Mouse (Mus musculus) limb, embryonic 11.5 days (tissue): ENCODE data around the gene Slc38a4. TPM values are rescaled to one million over a fixed set of nuclear protein-coding genes. Genes with fewer than 3 reads are reported as not detected.

Source experiments
- ATAC-seq: fragments of 200-750 bp; cut with Nextera tagmentation; 2 replicates; pipeline ENCODE4 v1.8.0; 2017; ENCODE audit warnings: low read depth; ENCODE audit not compliant: insufficient number of reproducible peaks, low FRiP score, low TSS enrichment
- DNase-seq: peaks from one replicate; pipeline ENCODE4 v3.0.0-alpha.2; 2015; ENCODE audit warnings: low spot score
- H3K27ac ChIP-seq: fragments of 300-500 bp; sonication (generic); replicated peaks from 2 replicates; pipeline ENCODE4 v1.5.1; 2014; ENCODE audit warnings: low read depth, mild to moderate bottlenecking, low read length
- H3K27me3 ChIP-seq: fragments of 300-500 bp; sonication (generic); 2 replicates; pipeline ENCODE4 v1.6.1; 2014; ENCODE audit warnings: mild to moderate bottlenecking, low read length, mixed read lengths; ENCODE audit not compliant: control insufficient read depth, insufficient read depth
- H3K36me3 ChIP-seq: fragments of 300-500 bp; sonication (generic); 2 replicates; pipeline ENCODE4 v1.6.1; 2014; ENCODE audit warnings: mild to moderate bottlenecking, low read length, moderate library complexity, mixed read lengths; ENCODE audit not compliant: control insufficient read depth, insufficient read depth
- H3K4me1 ChIP-seq: fragments of 300-500 bp; sonication (generic); 2 replicates; pipeline ENCODE4 v1.6.1; 2014; ENCODE audit warnings: low read length, mixed read lengths; ENCODE audit not compliant: control insufficient read depth, insufficient read depth
- H3K4me2 ChIP-seq: fragments of 300-500 bp; sonication (generic); 2 replicates; pipeline ENCODE4 v1.6.1; 2014; ENCODE audit warnings: low read depth, mild to moderate bottlenecking, moderate library complexity; ENCODE audit not compliant: severe bottlenecking
- H3K4me3 ChIP-seq: fragments of 300-500 bp; sonication (generic); 2 replicates; pipeline ENCODE4 v1.5.1; 2014; ENCODE audit warnings: low read depth, low read length
- H3K9ac ChIP-seq: fragments of 300-500 bp; sonication (generic); 2 replicates; pipeline ENCODE4 v1.6.1; 2014; ENCODE audit warnings: mild to moderate bottlenecking, low read length
- H3K9me3 ChIP-seq: fragments of 300-500 bp; sonication (generic); 2 replicates; pipeline ENCODE4 v1.6.1; 2016; ENCODE audit warnings: low read length; ENCODE audit not compliant: control insufficient read depth
- WGBS: fragments of 180-500 bp; shearing (Covaris S2); extraction: QIAGEN DNeasy Blood & Tissue Kit; methylation state at CpG from one replicate; pipeline ENCODE4 v1.1.7; 2014; 5-methylcytosine and 5-hydroxymethylcytosine counted together
- polyA plus RNA-seq: library from polyadenylated mRNA; unstranded; fragments of >200 nt; fragmentation: Nextera tagmentation; extraction: Ambion mirVana; gene quantifications from 2 replicates; pipeline ENCODE4 v1.2.1, GENCODE M21; 2014

Gene Slc38a4
- polyA plus RNA-seq, 1 experiment from 2014 or later, result 73.8 TPM

DNA sequence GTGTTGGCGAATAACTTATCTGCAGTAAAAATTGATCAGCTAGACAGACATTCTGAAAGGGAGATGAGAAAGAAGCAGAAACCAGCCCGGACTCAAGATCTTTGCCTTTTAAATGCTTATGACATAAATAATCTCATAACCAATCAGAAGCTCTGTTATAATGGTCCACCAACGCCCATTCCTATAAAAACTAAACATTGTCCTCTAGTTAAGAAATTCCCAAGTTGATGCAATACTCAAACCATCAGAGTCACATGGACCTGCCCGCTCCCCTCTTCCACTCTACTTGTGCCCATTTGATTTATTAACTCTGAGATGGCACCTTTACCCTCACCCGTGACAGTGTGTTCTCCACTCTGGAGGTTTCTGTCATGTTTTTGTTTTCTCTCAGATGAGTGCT is 23.9 kb downstream of the Slc38a4 start:
- H3K27me3 ChIP-seq, result no peaks in the 10 kb centered on the region
- H3K9me3 ChIP-seq, result no peaks in the 10 kb centered on the region
- no peak overlapping the region for H3K9ac ChIP-seq
- 84% methylated on average over 5 of the region's 5 CpGs for WGBS
- H3K4me2 ChIP-seq, result no peak overlapping the region
- no peak for DNase-seq
- no peak for ATAC-seq
- no peak overlapping the region for H3K27ac ChIP-seq
- no peaks in the 10 kb centered on the region for H3K36me3 ChIP-seq
- H3K4me1 ChIP-seq, result peaks cover 4% of the 10 kb centered on the region
- H3K4me3 ChIP-seq, result no peak overlapping the region

DNA sequence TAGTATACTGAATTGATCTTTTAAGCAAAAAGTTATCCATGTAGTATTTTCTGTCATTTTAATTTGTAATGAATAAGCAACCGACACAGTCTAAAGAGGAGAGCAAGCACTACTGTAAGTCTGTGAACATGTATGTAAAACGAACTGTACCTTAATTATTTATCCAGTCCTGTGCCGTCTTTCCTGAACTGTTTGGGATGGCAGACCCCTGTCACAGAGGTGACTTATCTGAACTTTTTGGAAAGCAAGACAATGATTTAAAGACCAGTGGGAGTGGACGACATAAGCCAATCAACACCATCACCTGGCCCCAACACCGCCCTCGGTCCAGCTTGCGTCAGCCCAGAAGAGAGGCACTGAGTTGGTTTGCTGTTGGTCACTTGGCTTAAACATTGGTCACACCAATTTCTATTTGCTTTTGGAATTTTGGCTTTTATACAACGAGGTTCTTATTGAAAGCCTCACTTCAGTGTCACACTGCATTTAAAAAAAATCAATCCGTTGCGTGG is 24.7 kb downstream of the Slc38a4 start:
- Histone ChIP-seq H3K4me1 (peaks cover 4% of the 10 kb centered on the region), H3K9ac (no peak overlapping the region), H3K4me2 (no peak overlapping the region), H3K27me3 (no peaks in the 10 kb centered on the region), H3K9me3 (no peaks in the 10 kb centered on the region), H3K4me3 (no peak overlapping the region), H3K36me3 (no peaks in the 10 kb centered on the region), H3K27ac (no peak overlapping the region)
- no peak for ATAC-seq
- DNase-seq, result no peak
- WGBS, result 95% methylated on average over 10 of the region's 10 CpGs

DNA sequence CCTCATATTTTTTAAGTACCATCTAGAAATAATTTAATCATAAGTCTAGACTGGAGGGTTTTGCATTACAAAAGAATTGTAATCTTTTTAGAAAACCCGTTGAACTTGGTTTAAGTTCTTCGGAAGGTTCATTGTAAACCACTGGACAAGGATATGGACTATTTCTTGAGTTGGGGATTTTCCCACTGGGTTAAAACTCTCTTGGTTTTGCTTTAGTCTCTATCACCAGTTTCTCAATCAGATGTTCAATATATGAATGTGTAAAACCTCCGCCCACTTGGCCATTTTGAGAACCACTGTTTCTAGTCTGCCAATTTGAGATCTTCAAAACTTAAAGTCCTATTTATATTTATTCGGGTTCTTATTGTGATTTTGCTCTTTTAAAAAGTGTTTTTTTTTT is 25.6 kb downstream of the Slc38a4 start:
- no peak for ATAC-seq
- no peak overlapping the region for H3K4me3 ChIP-seq
- H3K27me3 ChIP-seq, result no peaks in the 10 kb centered on the region
- H3K9ac ChIP-seq, result no peak overlapping the region
- peaks cover 4% of the 10 kb centered on the region for H3K4me1 ChIP-seq
- no peaks in the 10 kb centered on the region for H3K36me3 ChIP-seq
- WGBS, result 91% methylated on average over 4 of the region's 4 CpGs
- DNase-seq, result no peak
- H3K9me3 ChIP-seq, result no peaks in the 10 kb centered on the region
- H3K27ac ChIP-seq, result no peak overlapping the region
- H3K4me2 ChIP-seq, result no peak overlapping the region

DNA sequence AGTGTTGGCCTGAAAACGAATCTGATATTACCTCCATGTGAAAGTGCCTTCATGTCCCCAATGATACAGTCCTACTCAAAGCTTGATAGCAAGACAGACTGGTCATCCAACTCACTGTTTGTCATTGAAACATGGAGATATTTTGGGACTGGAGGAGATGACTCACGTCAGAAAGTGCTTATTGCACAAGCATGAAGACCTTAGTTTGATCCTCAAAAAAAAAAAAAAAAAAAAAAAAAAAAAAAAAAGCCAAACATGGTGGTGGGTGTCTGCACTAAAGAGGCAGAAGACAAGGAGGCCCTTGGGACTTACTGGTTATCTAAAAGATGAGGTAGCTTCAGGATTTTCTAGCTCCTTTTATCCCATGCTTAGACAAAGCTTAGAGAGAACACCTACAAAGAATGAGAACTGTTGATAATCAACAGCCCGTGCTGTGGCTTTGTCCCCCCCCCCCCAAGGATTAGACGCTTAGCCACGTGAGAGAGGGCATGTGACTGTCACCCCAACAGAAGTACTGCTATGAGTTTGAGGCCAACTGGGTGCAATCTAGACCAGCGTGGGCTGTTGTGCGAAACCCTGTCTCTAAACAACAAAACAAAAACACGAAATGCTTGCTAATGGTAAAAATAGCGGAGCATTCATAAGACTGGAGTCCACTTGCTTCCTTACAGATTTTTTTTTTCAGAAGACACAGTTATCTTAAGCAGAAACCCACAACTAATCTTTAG is 26.5 kb downstream of the Slc38a4 start:
- Histone ChIP-seq H3K4me3 (no peak overlapping the region), H3K4me2 (no peak overlapping the region), H3K36me3 (no peaks in the 10 kb centered on the region), H3K9ac (no peak overlapping the region), H3K27ac (no peak overlapping the region), H3K27me3 (no peaks in the 10 kb centered on the region), H3K4me1 (peaks cover 4% of the 10 kb centered on the region), H3K9me3 (no peaks in the 10 kb centered on the region)
- 88% methylated on average over 9 of the region's 9 CpGs for WGBS
- ATAC-seq (no peak), DNase-seq (no peak)

DNA sequence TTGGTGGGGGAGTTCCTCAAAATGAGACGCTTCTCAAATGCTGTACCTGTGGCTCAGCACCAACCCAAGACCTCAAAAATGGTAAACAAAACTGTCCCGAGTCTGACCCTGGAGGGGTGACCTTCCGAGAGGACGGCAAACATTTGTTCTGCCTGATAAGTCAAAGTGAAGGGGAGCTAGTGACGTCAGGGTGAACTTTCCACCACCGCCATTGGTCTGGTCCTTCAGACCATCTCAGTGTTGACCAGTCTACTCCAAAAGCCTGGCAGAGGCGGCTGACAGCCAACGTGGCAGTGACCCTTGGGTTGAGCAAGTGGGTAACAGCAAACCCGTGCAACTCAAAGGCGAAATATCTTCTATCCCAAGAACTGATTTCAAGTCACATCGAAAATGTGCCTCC is 27.1 kb downstream of the Slc38a4 start:
- Histone ChIP-seq H3K9me3 (no peaks in the 10 kb centered on the region), H3K27ac (no peak overlapping the region), H3K36me3 (no peaks in the 10 kb centered on the region), H3K4me3 (no peak overlapping the region), H3K27me3 (no peaks in the 10 kb centered on the region), H3K9ac (no peak overlapping the region), H3K4me2 (no peak overlapping the region), H3K4me1 (peaks cover 3% of the 10 kb centered on the region)
- DNase-seq (no peak), ATAC-seq (no peak)
- 77% methylated on average over 11 of the region's 11 CpGs for whole genome bisulfite sequencing

DNA sequence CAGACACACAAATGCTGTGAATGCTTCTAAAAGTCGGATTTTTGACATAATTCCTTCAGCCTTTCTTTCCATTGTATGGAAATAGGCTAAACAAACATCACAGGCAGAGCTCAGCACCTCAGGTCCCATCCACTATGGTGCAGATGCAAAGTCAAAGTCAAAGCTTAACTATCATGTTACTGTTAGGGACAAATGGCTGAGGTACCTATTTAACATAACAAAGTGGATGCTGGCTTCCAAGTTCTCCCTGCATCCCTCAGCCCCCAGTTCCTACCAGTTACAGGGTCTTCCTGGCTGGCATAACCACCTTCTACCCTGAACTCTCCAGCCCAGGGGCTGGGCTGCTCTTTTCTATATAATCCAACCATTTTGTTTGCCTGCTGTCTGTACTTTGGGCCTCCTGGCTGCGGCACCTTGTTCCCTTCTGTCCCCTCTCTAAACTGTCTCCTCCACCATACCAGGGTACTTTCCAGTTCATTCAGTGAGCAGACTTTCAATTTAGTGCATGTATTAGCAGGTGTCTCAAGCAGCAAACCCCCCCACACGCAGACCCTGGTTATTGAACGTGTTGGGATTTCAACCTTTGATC is 27.6 kb downstream of the Slc38a4 start:
- no peak for ATAC-seq
- Histone ChIP-seq H3K4me2 (no peak overlapping the region), H3K4me1 (no peaks in the 10 kb centered on the region), H3K27me3 (no peaks in the 10 kb centered on the region), H3K27ac (no peak overlapping the region), H3K36me3 (no peaks in the 10 kb centered on the region), H3K9ac (no peak overlapping the region), H3K4me3 (no peak overlapping the region), H3K9me3 (no peaks in the 10 kb centered on the region)
- no peak for DNase-seq
- WGBS, result 42% methylated on average over 4 of the region's 4 CpGs

DNA sequence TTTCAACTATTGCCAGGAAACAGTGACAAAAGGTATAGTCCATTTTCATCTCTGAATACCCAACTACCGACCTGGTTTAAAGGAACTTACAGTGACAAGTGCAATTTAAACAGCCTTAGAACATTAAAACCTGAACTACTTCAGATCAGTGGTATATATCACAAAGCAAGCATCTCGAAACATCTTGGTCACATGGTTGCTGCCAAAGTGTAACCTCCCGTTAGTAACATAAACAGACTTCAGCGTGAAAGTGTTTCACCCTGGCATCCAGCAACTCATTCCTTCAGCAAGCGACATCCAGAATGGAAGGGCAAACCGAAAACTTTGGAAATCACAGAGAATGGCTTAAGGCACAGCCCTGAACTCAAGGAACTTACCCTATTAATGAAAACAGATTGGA is 29.1 kb downstream of the Slc38a4 start:
- no peaks in the 10 kb centered on the region for H3K9me3 ChIP-seq
- 88% methylated on average over 6 of the region's 6 CpGs for WGBS
- DNase-seq (no peak), ATAC-seq (no peak)
- no peak overlapping the region for H3K9ac ChIP-seq
- H3K4me3 ChIP-seq, result no peak overlapping the region
- no peak overlapping the region for H3K4me2 ChIP-seq
- H3K36me3 ChIP-seq, result no peaks in the 10 kb centered on the region
- no peak overlapping the region for H3K27ac ChIP-seq
- no peaks in the 10 kb centered on the region for H3K27me3 ChIP-seq
- no peaks in the 10 kb centered on the region for H3K4me1 ChIP-seq

DNA sequence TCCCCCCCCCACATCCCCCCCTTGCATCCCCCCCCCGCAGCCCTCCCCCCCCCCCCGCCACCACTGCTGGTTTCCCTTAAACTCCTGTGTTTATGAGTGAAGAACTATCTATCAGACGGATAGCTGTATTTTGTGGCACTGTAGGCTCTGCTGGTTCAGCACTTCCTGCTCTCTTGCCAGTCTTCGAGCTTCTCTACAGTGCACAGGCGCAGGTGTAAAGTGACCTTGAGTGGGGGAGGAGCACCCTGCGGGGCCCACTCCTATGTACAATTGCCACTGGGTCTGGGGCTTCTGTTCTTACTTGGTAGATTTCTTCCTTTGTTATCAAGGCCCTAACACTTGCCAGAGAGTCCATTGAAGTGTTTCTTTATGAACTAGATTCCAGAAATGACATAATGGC is 33.0 kb downstream of the Slc38a4 start:
- Histone ChIP-seq H3K9ac (no peak overlapping the region), H3K27ac (no peak overlapping the region), H3K27me3 (no peaks in the 10 kb centered on the region), H3K9me3 (no peaks in the 10 kb centered on the region), H3K4me2 (no peak overlapping the region), H3K36me3 (no peaks in the 10 kb centered on the region), H3K4me1 (no peaks in the 10 kb centered on the region), H3K4me3 (no peak overlapping the region)
- ATAC-seq (no peak), DNase-seq (no peak)
- 73% methylated on average over 5 of the region's 6 CpGs for WGBS
